Mouse (Mus musculus) lung, embryonic 14.5 days (tissue): ENCODE data around the gene Cisd3. TPM values are rescaled to one million over a fixed set of nuclear protein-coding genes. Genes with fewer than 3 reads are reported as not detected.
A peak's percentile ranks its signal among the peaks of the same experiment; 100 is the strongest.

Experiments
- ATAC-seq: fragments of 200-750 bp; cut with Nextera tagmentation; 2 replicates; pipeline ENCODE4 v1.8.0; 2017; ENCODE audit warnings: mild to moderate bottlenecking, moderate TSS enrichment, moderate library complexity; ENCODE audit not compliant: insufficient read depth
- DNase-seq: peaks from one replicate; pipeline ENCODE4 v3.0.0-alpha.2; 2015
- H3K27ac ChIP-seq: fragments of 300-500 bp; sonication (generic); 2 replicates; pipeline ENCODE4 v1.5.1; 2014; ENCODE audit warnings: low read depth, mild to moderate bottlenecking, moderate library complexity
- H3K27me3 ChIP-seq: fragments of 300-500 bp; sonication (generic); 2 replicates; pipeline ENCODE4 v1.6.1; 2014; ENCODE audit warnings: low read length, control low read depth; ENCODE audit not compliant: insufficient read depth
- H3K36me3 ChIP-seq: fragments of 300-500 bp; sonication (generic); 2 replicates; pipeline ENCODE4 v1.6.1; 2014; ENCODE audit warnings: control low read depth; ENCODE audit not compliant: insufficient read depth
- H3K4me1 ChIP-seq: fragments of 300-500 bp; sonication (generic); 2 replicates; pipeline ENCODE4 v1.6.1; 2014; ENCODE audit warnings: antibody characterized with exemption, control low read depth; ENCODE audit not compliant: insufficient read depth
- H3K4me2 ChIP-seq: fragments of 300-500 bp; sonication (generic); 2 replicates; pipeline ENCODE4 v1.6.1; 2014; ENCODE audit warnings: mild to moderate bottlenecking
- H3K4me3 ChIP-seq: fragments of 300-500 bp; sonication (generic); 2 replicates; pipeline ENCODE4 v1.5.1; 2014; ENCODE audit warnings: low read depth, low read length
- H3K9ac ChIP-seq: fragments of 300-500 bp; sonication (generic); 2 replicates; pipeline ENCODE4 v1.6.1; 2014
- H3K9me3 ChIP-seq: fragments of 300-500 bp; sonication (generic); 2 replicates; pipeline ENCODE4 v1.6.1; 2016; ENCODE audit warnings: low read depth, low read length, control low read depth
- CTCF ChIP-seq: IDR thresholded peaks from 2 replicates; pipeline ENCODE4 v1.5.1; 2016; ENCODE audit warnings: antibody characterized with exemption, low read depth
- WGBS: fragments of 180-500 bp; shearing (Covaris S2); extraction: QIAGEN DNeasy Blood & Tissue Kit; methylation state at CpG from one replicate; pipeline ENCODE4 v1.1.7; 2014; 5-methylcytosine and 5-hydroxymethylcytosine counted together
- polyA plus RNA-seq: library from polyadenylated mRNA; unstranded; fragments of >200 nt; fragmentation: Nextera tagmentation; extraction: Ambion mirVana; gene quantifications from 2 replicates; pipeline ENCODE4 v1.2.1, GENCODE M21; 2014

Gene Cisd3
- polyA plus RNA-seq, 1 experiment from 2014 or later, result 27.1 TPM

DNA sequence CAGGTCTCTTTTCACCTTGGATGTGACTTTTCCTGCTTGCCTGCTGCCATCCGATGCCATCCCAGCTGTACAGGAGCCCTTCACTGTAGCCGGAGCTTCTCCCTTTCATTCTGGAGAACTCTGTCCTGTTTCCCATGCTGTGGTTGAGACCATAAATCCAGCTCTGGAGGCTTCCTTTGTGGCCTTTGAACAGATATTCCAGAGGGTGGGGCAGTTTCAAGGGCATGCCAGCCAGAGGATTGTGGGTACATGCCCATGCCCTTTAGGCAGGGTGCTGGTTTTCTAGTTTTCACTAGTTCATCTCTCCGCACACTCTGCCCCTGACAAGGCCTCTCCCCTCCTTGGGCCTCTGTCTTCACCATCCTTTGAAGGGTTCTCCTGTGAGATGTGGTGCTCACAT is 1.4 kb downstream of the Cisd3 start:
- WGBS, result 89% methylated on average over 3 of the region's 3 CpGs
- H3K9me3 ChIP-seq, result no peaks in the 10 kb centered on the region
- H3K27me3 ChIP-seq, result no peaks in the 10 kb centered on the region
- TF ChIP-seq CTCF, result no peak
- H3K27ac ChIP-seq, result no peak overlapping the region
- H3K4me1 ChIP-seq, result peaks cover 7% of the 10 kb centered on the region; the same call in 1 of the 2 replicates
- peaks cover 43% of the 10 kb centered on the region for H3K36me3 ChIP-seq
- DNase-seq, result no peak
- no peak overlapping the region for H3K4me3 ChIP-seq
- ATAC-seq, result no peak
- H3K4me2 ChIP-seq, result no peak overlapping the region; the same call in 1 of the 2 replicates
- no peak overlapping the region for H3K9ac ChIP-seq

DNA sequence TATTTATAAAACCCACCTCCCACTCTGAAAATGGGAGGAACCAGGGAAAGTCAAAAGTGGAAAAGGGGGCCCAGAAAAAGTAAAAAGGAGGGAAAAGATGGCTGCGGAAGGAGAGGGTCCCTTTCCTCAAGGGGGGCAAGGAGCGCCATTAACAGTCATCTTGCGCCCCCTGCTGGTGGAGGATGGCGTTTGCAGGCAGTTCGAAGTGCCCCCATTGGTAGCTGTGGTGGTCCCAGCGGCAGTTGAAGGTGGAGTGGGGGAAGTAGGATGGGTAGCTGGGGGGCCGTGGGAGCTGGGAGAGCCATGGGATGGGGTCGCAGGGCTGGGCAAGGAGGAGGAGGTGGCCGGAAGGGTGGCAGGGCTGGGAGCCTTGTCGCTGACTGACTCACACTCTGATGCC is 4.2 kb downstream of the Cisd3 start:
- peaks cover 13% of the 10 kb centered on the region for H3K4me1 ChIP-seq
- H3K4me3 ChIP-seq, result no peak overlapping the region
- peaks cover 54% of the 10 kb centered on the region for H3K36me3 ChIP-seq
- H3K9ac ChIP-seq, result no peak overlapping the region
- ATAC-seq (no peak), DNase-seq (peak; percentile 88)
- no peak overlapping the region for H3K4me2 ChIP-seq
- WGBS, result 22% methylated on average over 10 of the region's 10 CpGs
- peak; percentile 98 for TF ChIP-seq CTCF
- H3K9me3 ChIP-seq, result no peaks in the 10 kb centered on the region
- no peak overlapping the region for H3K27ac ChIP-seq
- no peaks in the 10 kb centered on the region for H3K27me3 ChIP-seq

DNA sequence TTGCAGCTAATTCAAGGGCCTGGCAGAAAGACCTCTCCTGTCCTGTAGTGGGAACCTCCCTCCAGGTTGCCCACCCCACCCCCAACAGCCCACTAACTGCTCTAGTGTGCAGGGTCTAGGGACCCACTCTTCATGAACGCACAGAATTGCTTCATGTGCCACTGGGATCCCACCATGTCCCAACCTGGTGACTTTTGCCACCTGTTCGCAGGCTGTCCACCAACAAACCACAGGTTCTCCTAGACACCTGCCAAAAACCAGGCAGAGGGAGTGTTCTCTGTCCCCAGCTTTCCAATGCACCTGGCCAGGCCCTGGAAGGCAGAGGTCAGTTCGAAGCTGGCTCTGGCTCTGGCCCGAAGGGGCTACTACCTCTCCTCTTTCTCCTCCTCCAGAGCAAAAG is 8.8 kb downstream of the Cisd3 start:
- Histone ChIP-seq H3K4me2 (no peak overlapping the region), H3K4me1 (peaks cover 24% of the 10 kb centered on the region), H3K27ac (peak overlapping the region; percentile 75; the same call in 1 of the 2 replicates), H3K9ac (no peak overlapping the region; the same call in 1 of the 2 replicates), H3K4me3 (no peak overlapping the region), H3K36me3 (peaks cover 46% of the 10 kb centered on the region), H3K9me3 (no peaks in the 10 kb centered on the region), H3K27me3 (no peaks in the 10 kb centered on the region)
- ATAC-seq (no peak), DNase-seq (no peak)
- TF ChIP-seq CTCF, result no peak
- WGBS, result 78% methylated on average over 4 of the region's 4 CpGs

DNA sequence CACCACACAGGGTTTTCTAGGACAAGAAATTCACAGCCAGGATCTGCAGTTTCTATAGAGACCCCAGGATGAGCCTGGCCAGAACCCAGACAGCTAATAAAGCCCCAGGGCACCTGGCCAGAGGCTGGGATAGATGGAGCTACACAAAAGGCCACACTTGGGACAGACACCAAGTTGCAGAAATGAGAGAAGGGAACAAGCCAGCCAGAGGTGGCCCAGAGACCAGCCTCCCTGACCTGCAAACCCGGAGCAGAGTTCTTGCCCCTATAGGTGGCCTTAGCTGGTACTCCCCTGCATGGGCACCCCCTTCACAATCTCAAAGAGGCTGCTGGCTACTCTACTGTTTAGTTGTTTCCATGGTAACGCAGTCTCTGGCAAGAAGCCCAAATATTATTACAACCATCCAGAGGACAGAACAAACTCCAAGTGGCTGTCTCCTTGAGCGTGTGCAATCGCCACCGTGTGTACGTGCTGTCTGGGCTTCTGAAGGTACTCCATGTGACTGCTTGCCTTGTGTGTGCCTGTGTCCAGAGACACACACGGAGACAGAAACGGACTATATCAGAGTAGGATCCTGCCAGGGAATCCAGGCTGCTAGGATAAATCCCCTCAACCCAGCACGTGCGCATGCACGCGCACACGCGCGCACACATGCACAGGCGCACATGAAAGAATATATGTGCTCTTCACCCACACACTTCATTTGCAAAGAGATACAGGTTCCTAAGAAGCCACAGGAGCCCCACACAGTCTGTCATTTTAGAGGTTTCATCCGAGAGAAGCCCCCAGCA is 9.5 kb downstream of the Cisd3 start:
- Histone ChIP-seq H3K27me3 (no peaks in the 10 kb centered on the region), H3K4me3 (no peak overlapping the region), H3K9me3 (no peaks in the 10 kb centered on the region), H3K9ac (peak overlapping the region; percentile 32), H3K36me3 (peaks cover 40% of the 10 kb centered on the region), H3K4me2 (peak overlapping the region; percentile 21), H3K4me1 (peaks cover 24% of the 10 kb centered on the region), H3K27ac (peak overlapping the region; percentile 75)
- DNase-seq (peak; percentile 97), ATAC-seq (peak; percentile 12; the same call in 1 of the 2 replicates)
- WGBS, result 50% methylated on average over 17 of the region's 17 CpGs
- no peak; the same call in 1 of the 2 replicates for TF ChIP-seq CTCF

DNA sequence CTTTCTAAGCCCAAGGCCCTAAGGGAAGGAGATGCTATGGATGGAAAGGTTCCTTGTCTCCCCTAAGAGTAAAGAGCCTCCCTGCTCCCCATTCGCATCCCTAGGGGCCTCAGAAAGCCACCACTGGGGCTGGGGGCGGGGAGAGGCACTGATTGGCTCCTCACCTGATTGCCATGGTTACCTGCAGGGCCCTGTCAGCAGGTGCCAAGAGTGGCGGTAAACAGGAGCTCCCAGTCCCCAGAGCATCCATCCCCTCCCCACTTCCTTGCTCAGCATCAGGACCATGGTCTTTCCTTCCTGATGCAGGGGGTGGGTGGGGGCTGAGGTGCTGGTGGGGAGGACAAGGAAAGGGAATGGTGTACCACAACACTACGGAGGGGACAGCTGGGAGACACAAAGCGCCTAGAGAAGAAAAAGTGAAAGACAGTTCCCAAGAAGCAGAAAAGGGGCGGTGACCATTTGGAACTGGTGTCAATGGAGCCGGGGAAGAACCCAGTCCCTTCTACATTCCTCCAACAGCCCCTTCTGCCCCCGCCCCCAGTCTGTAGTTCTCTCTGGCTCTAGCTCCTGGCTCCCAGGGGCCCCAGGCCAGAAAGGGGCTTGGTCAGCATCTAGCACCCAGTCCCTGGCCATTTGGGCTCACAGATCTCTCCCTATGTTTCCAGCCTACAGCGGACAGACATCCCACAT is 10.2 kb downstream of the Cisd3 start:
- ATAC-seq (no peak), DNase-seq (no peak)
- no peak overlapping the region for H3K4me3 ChIP-seq
- peak overlapping the region; percentile 21 for H3K4me2 ChIP-seq
- H3K27ac ChIP-seq, result peak overlapping the region; percentile 75
- no peak for TF ChIP-seq CTCF
- H3K9me3 ChIP-seq, result no peaks in the 10 kb centered on the region
- H3K4me1 ChIP-seq, result peaks cover 24% of the 10 kb centered on the region
- peaks cover 33% of the 10 kb centered on the region for H3K36me3 ChIP-seq
- 53% methylated on average over 9 of the region's 9 CpGs for WGBS
- H3K27me3 ChIP-seq, result no peaks in the 10 kb centered on the region
- peak overlapping the region; percentile 32 for H3K9ac ChIP-seq

GRCm38 (mm10) chr11:97696669-97697068 is 11.0 kb downstream of the Cisd3 start:
- 72% methylated on average over 8 of the region's 8 CpGs for whole genome bisulfite sequencing
- H3K27me3 ChIP-seq, result no peaks in the 10 kb centered on the region
- TF ChIP-seq CTCF, result no peak
- H3K9ac ChIP-seq, result no peak overlapping the region
- H3K4me2 ChIP-seq, result peak overlapping the region; percentile 84; the same call in 1 of the 2 replicates
- no peak overlapping the region for H3K27ac ChIP-seq
- H3K4me1 ChIP-seq, result peaks cover 29% of the 10 kb centered on the region
- H3K36me3 ChIP-seq, result peaks cover 25% of the 10 kb centered on the region
- ATAC-seq (no peak), DNase-seq (no peak)
- H3K4me3 ChIP-seq, result no peak overlapping the region
- no peaks in the 10 kb centered on the region for H3K9me3 ChIP-seq
